Mouse (Mus musculus): Measurements from ENCODE around the gene Zfp143. TPM values are rescaled to one million over a fixed set of nuclear protein-coding genes. Genes with fewer than 3 reads are reported as not detected.
"Not testable (repeated sequence)": the region's sequence is repeated elsewhere in the genome, so short reads cannot be mapped to it uniquely, and the experiment has no call there.

Gene Zfp143
- polyA plus RNA-seq, 1 experiment = 6.4 TPM

- peaks cover 100% of the 10 kb centered on the region for H3K79me2 ChIP-seq (ENCODE audit: control insufficient read depth, insufficient read depth)
- H3K4me3 ChIP-seq = no peak overlapping the region
- H3K36me3 ChIP-seq (ENCODE audit: control insufficient read depth, insufficient read depth) = peaks cover under 1% of the 10 kb centered on the region
- TF ChIP-seq POLR2AphosphoS2 (IDR thresholded peaks at IDR 0.05; ENCODE audit: insufficient read length, low read depth) = no peak
- no peak for TF ChIP-seq MYOD1 (IDR thresholded peaks at IDR 0.05; ENCODE audit: control insufficient read depth in 1 of 3, insufficient read length in 2 of 3, low read depth in 2 of 3)
- TF ChIP-seq USF1 (IDR thresholded peaks at IDR 0.05; ENCODE audit: low read depth) = no peak
- no peak for TF ChIP-seq MAX (IDR thresholded peaks at IDR 0.05; ENCODE audit: low read depth)
- no peak for TF ChIP-seq TCF3 (IDR thresholded peaks at IDR 0.05; ENCODE audit: insufficient read length, low read depth)
- no peak for TF ChIP-seq POLR2A (IDR thresholded peaks at IDR 0.05; ENCODE audit: insufficient read length, low read depth)
- TF ChIP-seq E2F4 (IDR thresholded peaks at IDR 0.05; ENCODE audit: insufficient read depth) = no peak
- TF ChIP-seq REST (IDR thresholded peaks at IDR 0.05; ENCODE audit: insufficient read depth, insufficient read length) = no peak
- TF ChIP-seq MYOG (IDR thresholded peaks at IDR 0.05; ENCODE audit: control insufficient read depth in 1 of 3, insufficient read depth in 1 of 3, insufficient read length in 2 of 3, low read depth in 2 of 3) = no peak
- TF ChIP-seq CEBPB (IDR thresholded peaks at IDR 0.05; ENCODE audit: insufficient read depth, poor library complexity, severe bottlenecking) = no peak
- TF ChIP-seq SRF (IDR thresholded peaks at IDR 0.05; ENCODE audit: control insufficient read depth, insufficient read length, low read depth) = no peak
- no peak for TF ChIP-seq TCF12 (IDR thresholded peaks at IDR 0.05; ENCODE audit: insufficient read depth, poor library complexity, severe bottlenecking)
- no peaks in the 10 kb centered on the region for H3K27me3 ChIP-seq (ENCODE audit: control insufficient read depth, insufficient read depth, insufficient read length)
- no peak overlapping the region for H3ac ChIP-seq (ENCODE audit: control insufficient read depth, insufficient read length)
- H3K4me2 ChIP-seq (ENCODE audit: low read depth) = no peak overlapping the region
Observed at GRCm38 (mm10) chr7:110023553-110023952, 37.5 kb upstream of the Zfp143 start.

DNA sequence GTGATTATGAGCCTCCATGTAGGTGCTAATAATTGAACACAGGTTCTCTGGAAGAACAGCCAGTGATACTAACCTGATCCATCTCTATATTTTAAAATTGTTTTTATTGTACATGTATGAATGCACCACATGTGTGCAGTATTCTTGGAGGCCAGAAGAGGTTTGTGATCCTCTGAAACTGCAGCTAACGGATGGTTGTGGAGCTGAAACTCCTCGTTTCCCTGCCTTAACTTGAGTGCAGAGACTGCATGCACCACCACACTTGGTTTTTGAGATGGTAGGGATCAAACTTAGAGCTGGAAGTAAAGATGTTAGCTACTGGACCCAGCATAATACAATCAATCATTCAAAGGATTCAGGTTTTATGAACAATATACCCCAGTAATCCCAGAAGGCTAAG, 34.4 kb upstream of the Zfp143 start:
- TF ChIP-seq MYOD1 (IDR thresholded peaks at IDR 0.05; ENCODE audit: control insufficient read depth in 1 of 3, insufficient read length in 2 of 3, low read depth in 2 of 3) (no peak), POLR2AphosphoS2 (IDR thresholded peaks at IDR 0.05; ENCODE audit: insufficient read length, low read depth) (no peak), E2F4 (IDR thresholded peaks at IDR 0.05; ENCODE audit: insufficient read depth) (no peak)
- no peaks in the 10 kb centered on the region for H3K27me3 ChIP-seq (ENCODE audit: control insufficient read depth, insufficient read depth, insufficient read length)
- no peak overlapping the region for H3ac ChIP-seq (ENCODE audit: control insufficient read depth, insufficient read length)
- H3K4me3 ChIP-seq = no peak overlapping the region
- H3K36me3 ChIP-seq (ENCODE audit: control insufficient read depth, insufficient read depth) = peaks cover 20% of the 10 kb centered on the region
- no peak overlapping the region for H3K4me2 ChIP-seq (ENCODE audit: low read depth)
- H3K79me2 ChIP-seq (ENCODE audit: control insufficient read depth, insufficient read depth) = peaks cover 95% of the 10 kb centered on the region

DNA sequence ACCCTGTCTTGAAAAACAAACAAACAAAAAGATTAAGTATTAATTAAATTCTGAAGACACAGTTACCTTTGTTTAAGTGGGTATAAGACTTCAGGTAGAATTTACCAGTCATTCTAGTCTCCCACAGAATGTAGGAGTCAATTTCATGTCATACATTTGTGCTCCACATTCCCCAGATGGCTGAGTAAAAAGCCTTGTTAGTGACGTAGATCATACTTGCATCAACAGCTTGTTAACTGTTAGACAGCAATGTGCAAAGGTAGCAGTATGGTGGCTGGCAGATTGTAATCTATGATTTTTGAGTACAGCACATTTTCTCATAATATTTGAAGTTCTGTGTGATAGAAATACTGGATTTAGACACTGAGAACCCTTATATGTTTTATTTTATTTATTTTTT, 32.2 kb upstream of the Zfp143 start:
- Histone ChIP-seq H3ac (ENCODE audit: control insufficient read depth, insufficient read length) (no peak overlapping the region), H3K36me3 (ENCODE audit: control insufficient read depth, insufficient read depth) (peaks cover 39% of the 10 kb centered on the region), H3K79me2 (ENCODE audit: control insufficient read depth, insufficient read depth) (peaks cover 93% of the 10 kb centered on the region), H3K4me3 (no peak overlapping the region), H3K4me2 (ENCODE audit: low read depth) (no peak overlapping the region), H3K27me3 (ENCODE audit: control insufficient read depth, insufficient read depth, insufficient read length) (no peaks in the 10 kb centered on the region)
- TF ChIP-seq USF1 (IDR thresholded peaks at IDR 0.05; ENCODE audit: low read depth) (no peak), TCF3 (IDR thresholded peaks at IDR 0.05; ENCODE audit: insufficient read length, low read depth) (no peak), POLR2AphosphoS2 (IDR thresholded peaks at IDR 0.05; ENCODE audit: insufficient read length, low read depth) (no peak), MAX (IDR thresholded peaks at IDR 0.05; ENCODE audit: low read depth) (no peak), POLR2A (IDR thresholded peaks at IDR 0.05; ENCODE audit: insufficient read length, low read depth) (no peak), E2F4 (IDR thresholded peaks at IDR 0.05; ENCODE audit: insufficient read depth) (no peak), SRF (IDR thresholded peaks at IDR 0.05; ENCODE audit: control insufficient read depth, insufficient read length, low read depth) (no peak), TCF12 (IDR thresholded peaks at IDR 0.05; ENCODE audit: insufficient read depth, poor library complexity, severe bottlenecking) (no peak), MYOG (IDR thresholded peaks at IDR 0.05; ENCODE audit: control insufficient read depth in 1 of 3, insufficient read depth in 1 of 3, insufficient read length in 2 of 3, low read depth in 2 of 3) (no peak), REST (IDR thresholded peaks at IDR 0.05; ENCODE audit: insufficient read depth, insufficient read length) (no peak), MYOD1 (IDR thresholded peaks at IDR 0.05; ENCODE audit: control insufficient read depth in 1 of 3, insufficient read length in 2 of 3, low read depth in 2 of 3) (no peak), CEBPB (IDR thresholded peaks at IDR 0.05; ENCODE audit: insufficient read depth, poor library complexity, severe bottlenecking) (no peak)

- peaks cover 42% of the 10 kb centered on the region for H3K36me3 ChIP-seq (ENCODE audit: control insufficient read depth, insufficient read depth)
- TF ChIP-seq TCF12 (IDR thresholded peaks at IDR 0.05; ENCODE audit: insufficient read depth, poor library complexity, severe bottlenecking) (no peak), CEBPB (IDR thresholded peaks at IDR 0.05; ENCODE audit: insufficient read depth, poor library complexity, severe bottlenecking) (no peak), E2F4 (IDR thresholded peaks at IDR 0.05; ENCODE audit: insufficient read depth) (no peak), SRF (IDR thresholded peaks at IDR 0.05; ENCODE audit: control insufficient read depth, insufficient read length, low read depth) (no peak), REST (IDR thresholded peaks at IDR 0.05; ENCODE audit: insufficient read depth, insufficient read length) (no peak), MYOD1 (IDR thresholded peaks at IDR 0.05; ENCODE audit: control insufficient read depth in 1 of 3, insufficient read length in 2 of 3, low read depth in 2 of 3) (no peak), USF1 (IDR thresholded peaks at IDR 0.05; ENCODE audit: low read depth) (no peak)
- H3ac ChIP-seq (ENCODE audit: control insufficient read depth, insufficient read length) = no peak overlapping the region
- H3K4me2 ChIP-seq (ENCODE audit: low read depth) = no peak overlapping the region
- H3K79me2 ChIP-seq (ENCODE audit: control insufficient read depth, insufficient read depth) = peaks cover 93% of the 10 kb centered on the region
- no peak overlapping the region for H3K4me3 ChIP-seq
- no peaks in the 10 kb centered on the region for H3K27me3 ChIP-seq (ENCODE audit: control insufficient read depth, insufficient read depth, insufficient read length)
Observed at GRCm38 (mm10) chr7:110030342-110030741, 30.7 kb upstream of the Zfp143 start.

DNA sequence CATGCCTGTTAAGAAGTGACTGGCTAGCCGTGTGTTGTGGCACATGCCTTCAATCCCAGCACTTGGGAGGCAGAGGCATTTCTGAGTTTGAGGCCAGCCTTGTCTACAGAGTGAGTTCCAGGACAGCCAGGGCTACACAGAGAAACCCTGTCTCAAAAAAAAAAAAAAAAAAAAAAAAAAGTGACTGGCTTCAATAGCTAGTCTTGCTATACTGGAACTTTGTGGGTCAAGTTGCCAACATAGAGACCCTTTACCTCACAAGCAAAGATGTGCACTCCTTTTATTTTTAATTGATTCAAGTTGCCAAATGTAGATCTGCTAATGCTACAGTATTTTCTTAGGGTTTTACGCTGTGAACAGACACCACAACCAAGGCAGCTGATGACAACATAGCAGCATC, 3.3 kb upstream of the Zfp143 start:
- H3ac ChIP-seq (ENCODE audit: control insufficient read depth, insufficient read length); H3K4me3 ChIP-seq; H3K4me2 ChIP-seq (ENCODE audit: low read depth); H3K27me3 ChIP-seq (ENCODE audit: control insufficient read depth, insufficient read depth, insufficient read length); H3K79me2 ChIP-seq (ENCODE audit: control insufficient read depth, insufficient read depth): not testable (repeated sequence)
- H3K36me3 ChIP-seq (ENCODE audit: control insufficient read depth, insufficient read depth) = peaks cover 46% of the 10 kb centered on the region

Measured in myocyte (in vitro differentiated cells).